8 mouse cellular contexts compared by ENCODE assay signal in the genomic region with DNA sequence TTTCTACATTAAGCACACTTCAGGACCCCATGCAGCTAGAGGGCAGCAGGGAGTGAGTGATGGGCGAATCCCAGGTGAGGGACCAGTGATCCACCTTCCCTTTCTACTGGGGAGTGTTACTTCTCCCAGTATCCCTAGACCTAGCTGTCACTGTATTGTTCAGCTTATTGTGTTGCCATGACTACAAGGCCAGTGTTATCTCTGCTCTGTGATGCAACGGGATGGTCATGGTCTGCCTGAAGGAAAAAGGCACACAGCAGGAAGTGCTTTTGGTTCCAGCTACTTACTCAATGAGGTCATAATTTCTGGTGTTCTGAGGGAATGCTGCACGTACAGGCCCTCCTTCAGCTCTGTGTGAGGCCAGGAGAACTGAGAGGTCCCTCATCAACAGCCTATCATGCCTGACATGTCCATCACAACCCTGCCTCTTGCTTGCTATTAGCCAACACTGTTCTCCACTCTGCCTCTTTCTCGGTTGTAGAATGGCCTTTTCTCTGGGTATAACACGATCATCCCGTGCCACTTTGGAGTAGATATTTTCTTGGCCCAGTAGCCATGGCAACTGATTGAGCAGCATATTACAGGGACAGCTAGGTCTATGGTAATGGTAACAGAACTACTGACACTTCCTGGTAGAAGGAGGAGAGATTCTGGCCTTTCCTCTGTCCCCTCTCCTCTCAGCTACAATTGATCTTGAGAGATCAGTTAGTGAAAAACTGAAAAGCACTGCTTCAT.
DNase-seq lines count a peak whose midpoint lies in the region; ATAC-seq lines count a peak whose summit lies in the region.

No protein-coding gene starts in this region.

- 0 out of 2 replicates have a peak, but pooled peaks have one; percentile 30 for ATAC-seq in kidney, embryonic 15.5 days (replicated peaks; ENCODE audit: low FRiP score)
- peak; percentile 63; the same call in 1 of the 2 replicates for ATAC-seq in heart, embryonic 13.5 days (ENCODE audit: extremely low read depth, insufficient number of reproducible peaks, low FRiP score, low TSS enrichment)
- peak; percentile 82 for ATAC-seq in midbrain, embryonic 13.5 days

- no peaks in the 10 kb centered on the region for H3K9me3 ChIP-seq in kidney, embryonic 15.5 days (replicated peaks)
- no peaks in the 10 kb centered on the region for H3K9me3 ChIP-seq in heart, embryonic 13.5 days
- H3K9me3 ChIP-seq in midbrain, embryonic 13.5 days, result no peaks in the 10 kb centered on the region

- H3K4me2 ChIP-seq in kidney, embryonic 15.5 days, result no peak overlapping the region
- H3K4me2 ChIP-seq in heart, embryonic 13.5 days, result no peak overlapping the region
- H3K4me2 ChIP-seq in midbrain, embryonic 13.5 days (replicated peaks), result no peak overlapping the region

- H3K36me3 ChIP-seq in kidney, embryonic 15.5 days, result no peaks in the 10 kb centered on the region
- H3K36me3 ChIP-seq in heart, embryonic 13.5 days, result no peaks in the 10 kb centered on the region
- H3K36me3 ChIP-seq in midbrain, embryonic 13.5 days, result no peaks in the 10 kb centered on the region

- no peak for DNase-seq in kidney, postnatal 10 days
- peak; percentile 59 for DNase-seq in NIH3T3 (ENCODE audit: low read depth)
- DNase-seq in cerebellum, adult 9-11 months, result no peak
- DNase-seq in urinary bladder, adult 2 months (ENCODE audit: low spot score), result no peak
- DNase-seq in frontal cortex, postnatal 25 days (ENCODE audit: low spot score in 2 of 2), result no peak

- no peaks in the 10 kb centered on the region for H3K27me3 ChIP-seq in kidney, embryonic 15.5 days
- H3K27me3 ChIP-seq in heart, embryonic 13.5 days (replicated peaks), result no peaks in the 10 kb centered on the region
- H3K27me3 ChIP-seq in midbrain, embryonic 13.5 days, result no peaks in the 10 kb centered on the region

- no peak overlapping the region for H3K4me3 ChIP-seq in kidney, embryonic 15.5 days (replicated peaks)
- H3K4me3 ChIP-seq in heart, embryonic 13.5 days, result no peak overlapping the region
- no peak overlapping the region for H3K4me3 ChIP-seq in midbrain, embryonic 13.5 days (replicated peaks)

- peaks cover 22% of the 10 kb centered on the region for H3K4me1 ChIP-seq in kidney, embryonic 15.5 days
- H3K4me1 ChIP-seq in heart, embryonic 13.5 days, result peaks cover 38% of the 10 kb centered on the region
- peaks cover 17% of the 10 kb centered on the region for H3K4me1 ChIP-seq in midbrain, embryonic 13.5 days (replicated peaks)

- no peak overlapping the region for H3K9ac ChIP-seq in kidney, embryonic 15.5 days
- H3K9ac ChIP-seq in heart, embryonic 13.5 days, result no peak overlapping the region
- no peak overlapping the region for H3K9ac ChIP-seq in midbrain, embryonic 13.5 days (replicated peaks)

- WGBS in kidney, embryonic 15.5 days, result 66% methylated on average over 6 of the region's 6 CpGs
- 43% methylated on average over 6 of the region's 6 CpGs for WGBS in heart, embryonic 13.5 days
- WGBS in midbrain, embryonic 13.5 days, result 35% methylated on average over 6 of the region's 6 CpGs

- H3K27ac ChIP-seq in kidney, embryonic 15.5 days, result no peak overlapping the region
- H3K27ac ChIP-seq in heart, embryonic 13.5 days (replicated peaks), result peak overlapping the region; percentile 8; the same call in 1 of the 2 replicates
- H3K27ac ChIP-seq in midbrain, embryonic 13.5 days, result no peak overlapping the region

Comparison
In these comparisons a context has a peak if more than half of its experiments do, and no peak if none do; other contexts are left out.
1. ATAC-seq: peak in every context shown above with its lines; median percentile 82 in midbrain, embryonic 13.5 days; 63 in heart, embryonic 13.5 days; 30 in kidney, embryonic 15.5 days.